Mouse (Mus musculus) hindbrain, embryonic 15.5 days (tissue): ENCODE results near the gene Slc17a7. TPM values are rescaled to one million over a fixed set of nuclear protein-coding genes. Genes with fewer than 3 reads are reported as not detected.

Experiments
- ATAC-seq: fragments of 200-750 bp; cut with Nextera tagmentation; 2 replicates; pipeline ENCODE4 v1.8.0; 2017; ENCODE audit warnings: low read depth, moderate number of reproducible peaks, moderate TSS enrichment; ENCODE audit not compliant: low FRiP score
- H3K27ac ChIP-seq: fragments of 300-500 bp; sonication (generic); replicated peaks from 2 replicates; pipeline ENCODE4 v1.5.1; 2015; ENCODE audit warnings: mild to moderate bottlenecking, inconsistent platforms
- H3K27me3 ChIP-seq: fragments of 300-500 bp; sonication (generic); 2 replicates; pipeline ENCODE4 v1.6.1; 2015; ENCODE audit warnings: control low read depth, inconsistent platforms
- H3K36me3 ChIP-seq: fragments of 300-500 bp; sonication (generic); 2 replicates; pipeline ENCODE4 v1.6.1; 2015; ENCODE audit warnings: control low read depth, inconsistent platforms
- H3K4me1 ChIP-seq: fragments of 300-500 bp; sonication (generic); replicated peaks from 2 replicates; pipeline ENCODE4 v1.6.1; 2015; ENCODE audit warnings: control low read depth, inconsistent platforms
- H3K4me2 ChIP-seq: fragments of 300-500 bp; sonication (generic); 2 replicates; pipeline ENCODE4 v1.6.1; 2015; ENCODE audit warnings: moderate library complexity, mild to moderate bottlenecking, inconsistent platforms
- H3K4me3 ChIP-seq: fragments of 300-500 bp; sonication (generic); 2 replicates; pipeline ENCODE4 v1.5.1; 2015; ENCODE audit warnings: mild to moderate bottlenecking, inconsistent platforms
- H3K9ac ChIP-seq: fragments of 300-500 bp; sonication (generic); 2 replicates; pipeline ENCODE4 v1.6.1; 2015; ENCODE audit warnings: inconsistent platforms
- H3K9me3 ChIP-seq: fragments of 300-500 bp; sonication (generic); 2 replicates; pipeline ENCODE4 v1.6.1; 2016; ENCODE audit warnings: control low read depth, inconsistent platforms
- WGBS: fragments of 180-500 bp; shearing (Covaris S2); methylation state at CpG from one replicate; pipeline ENCODE4 v1.1.7; 2015; 5-methylcytosine and 5-hydroxymethylcytosine counted together
- microRNA counts: library from miRNA; unstranded; fragments of <30 nt; microRNA quantifications from one replicate; lab custom pipeline; 2016
- microRNA-seq: library from miRNA; unstranded; fragments of <30 nt; microRNA quantifications from one replicate; pipeline ENCODE4, GENCODE M21; 2016
- polyA plus RNA-seq: library from polyadenylated mRNA; unstranded; fragments of >200 nt; fragmentation: Nextera tagmentation; extraction: Ambion mirVana; gene quantifications from 2 replicates; pipeline ENCODE4 v1.2.1, GENCODE M21; 2015

Slc17a7 gene
- polyA plus RNA-seq, 1 experiment from 2014 or later = 1.5 TPM

DNA sequence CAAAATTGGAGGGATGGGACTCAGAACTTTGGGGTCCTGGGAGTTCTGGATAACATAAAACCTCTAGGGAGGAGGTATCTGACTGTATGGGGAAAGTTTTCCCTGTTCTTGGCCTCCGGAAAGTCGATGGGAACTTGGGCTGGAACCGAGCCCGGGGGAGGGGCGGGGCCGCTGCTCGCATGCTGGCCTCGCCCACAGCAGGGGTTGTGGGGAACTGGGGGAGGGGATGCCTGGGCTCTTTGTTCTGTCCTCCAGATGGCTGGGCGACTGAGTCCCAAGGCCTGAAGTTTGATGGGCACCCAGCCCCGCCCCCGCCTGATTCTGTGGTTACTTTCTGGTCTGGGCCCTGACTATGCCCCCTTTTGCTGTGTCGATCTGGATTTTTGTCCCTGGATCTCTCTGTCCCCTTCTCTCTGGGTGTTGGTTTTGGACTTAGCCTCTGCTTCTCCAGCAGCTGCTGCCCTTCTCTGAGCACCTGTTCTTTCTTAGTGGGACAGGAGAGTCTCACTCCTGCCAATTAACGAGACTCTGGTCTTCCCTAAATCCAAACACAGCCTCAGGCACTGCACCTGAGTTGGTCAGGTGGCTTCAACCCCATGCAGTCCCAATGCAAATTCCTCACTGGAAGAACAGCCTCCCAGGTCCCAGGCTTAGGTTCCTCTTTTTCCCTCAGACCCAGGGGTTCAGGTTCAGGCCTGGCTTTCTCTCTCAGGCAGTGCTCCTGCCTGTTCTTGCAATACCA is 52.9 kb downstream of the Slc17a7 start:
- no peaks in the 10 kb centered on the region for H3K36me3 ChIP-seq
- 1% methylated on average over 13 of the region's 13 CpGs for WGBS
- peak overlapping the region; percentile 70 for H3K4me2 ChIP-seq
- H3K9ac ChIP-seq = peak overlapping the region; percentile 55
- peak; percentile 70 for ATAC-seq
- H3K4me1 ChIP-seq = peaks cover 26% of the 10 kb centered on the region
- H3K27ac ChIP-seq = peak overlapping the region; percentile 86
- peaks cover 3% of the 10 kb centered on the region; the same call in 1 of the 2 replicates for H3K27me3 ChIP-seq
- H3K9me3 ChIP-seq = no peaks in the 10 kb centered on the region
- peak overlapping the region; percentile 46 for H3K4me3 ChIP-seq

DNA sequence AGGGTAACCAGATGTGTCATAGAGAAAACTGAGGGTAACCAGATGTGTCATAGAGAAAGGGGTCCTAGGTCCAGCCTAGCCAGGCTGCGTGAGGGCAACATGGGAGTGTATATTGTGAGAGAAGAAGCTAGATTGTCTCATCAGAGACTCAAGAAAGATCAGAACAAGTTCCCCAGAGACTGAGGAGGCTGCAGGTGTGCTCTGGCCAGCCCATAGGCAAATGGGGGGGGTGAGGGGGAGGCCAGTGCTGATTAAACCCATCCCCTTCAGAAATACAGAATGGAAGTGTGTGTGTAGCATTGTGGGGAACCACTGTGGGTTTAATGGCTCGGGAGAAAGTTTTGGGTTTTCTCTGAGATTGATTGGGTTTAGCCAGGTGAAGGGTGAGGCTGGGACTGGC is 57.9 kb downstream of the Slc17a7 start:
- no peak for ATAC-seq
- no peaks in the 10 kb centered on the region for H3K9me3 ChIP-seq
- 96% methylated on average over 2 of the region's 2 CpGs for WGBS
- peaks cover 8% of the 10 kb centered on the region for H3K4me1 ChIP-seq
- no peak overlapping the region for H3K4me3 ChIP-seq
- H3K4me2 ChIP-seq = no peak overlapping the region
- H3K27me3 ChIP-seq = no peaks in the 10 kb centered on the region
- no peak overlapping the region for H3K27ac ChIP-seq
- H3K36me3 ChIP-seq = no peaks in the 10 kb centered on the region
- no peak overlapping the region for H3K9ac ChIP-seq

DNA sequence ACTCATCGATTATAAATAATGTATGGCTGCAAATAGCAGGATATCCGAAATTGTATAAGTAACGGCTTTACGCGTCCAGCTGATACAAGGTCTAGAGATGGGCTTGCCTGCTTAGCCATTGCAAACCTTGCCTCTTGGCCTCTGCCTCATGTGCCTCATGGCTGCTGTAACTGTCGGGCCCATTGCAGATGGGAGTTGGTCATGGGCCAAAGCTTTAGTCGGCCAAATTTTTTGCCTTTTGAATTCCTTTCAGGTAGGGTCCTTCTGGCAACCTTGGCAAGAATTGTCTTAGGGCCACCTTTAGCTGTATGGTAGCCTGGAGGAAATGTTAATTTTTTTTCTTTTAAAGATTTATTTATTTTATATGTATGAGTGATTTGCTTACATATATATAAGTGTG is 61.1 kb downstream of the Slc17a7 start:
- no peak for ATAC-seq
- Histone ChIP-seq H3K4me1 (no peaks in the 10 kb centered on the region), H3K9me3 (no peaks in the 10 kb centered on the region), H3K27me3 (no peaks in the 10 kb centered on the region), H3K4me3 (no peak overlapping the region), H3K36me3 (no peaks in the 10 kb centered on the region), H3K27ac (no peak overlapping the region), H3K4me2 (no peak overlapping the region), H3K9ac (no peak overlapping the region)
- WGBS = 90% methylated on average over 7 of the region's 7 CpGs

MicroRNA genes within 50 kb of the gene (microRNA counts, 519-probe panel; counts per million panel counts)
- microRNA mmu-miR-150 (lab: Ali Mortazavi, UCI) = 3,187 counts per million, percentile 63 among the panel's probes with 10 or more counts

Small RNA genes within 50 kb of the gene (microRNA-seq; reads per million reads assigned to microRNA genes)
- gene Mir150 = 76.5 reads per million, percentile 49 among the genes with 10 or more reads in this experiment
- 4.1 reads per million, percentile 16 among the genes with 10 or more reads in this experiment for gene Mir5121
- not detected for gene Mir7055

Other genes starting within 250 kb of the Slc17a7 start
- gene Ap2a1, start 234.5 kb upstream of the Slc17a7 start, polyA plus RNA-seq = 130 and 132 TPM in 2 replicates
- 0.10 and 0.14 TPM in 2 replicates for gene Tsks, start 220.7 kb upstream of the Slc17a7 start, polyA plus RNA-seq
- 56.1 and 58.1 TPM in 2 replicates for gene Cpt1c, start 189.1 kb upstream of the Slc17a7 start, polyA plus RNA-seq
- 584 and 590 TPM in 2 replicates for gene Prmt1, start 177.4 kb upstream of the Slc17a7 start, polyA plus RNA-seq
- gene Irf3, start 166.3 kb upstream of the Slc17a7 start, polyA plus RNA-seq = 57.4 and 58.1 TPM in 2 replicates
- gene Bcl2l12, start 165.2 kb upstream of the Slc17a7 start, polyA plus RNA-seq = 12.8 and 13.3 TPM in 2 replicates
- 49.8 and 56.5 TPM in 2 replicates for gene Scaf1, start 147.6 kb upstream of the Slc17a7 start, polyA plus RNA-seq
- gene Rras, start 146.0 kb upstream of the Slc17a7 start, polyA plus RNA-seq = 15.5 and 16.0 TPM in 2 replicates
- 14.6 and 15.3 TPM in 2 replicates for gene Prr12, start 111.1 kb upstream of the Slc17a7 start, polyA plus RNA-seq
- gene Nosip, start 101.5 kb upstream of the Slc17a7 start, polyA plus RNA-seq = 63.9 and 69.8 TPM in 2 replicates
- 13.6 and 16.3 TPM in 2 replicates for gene Prrg2, start 101.3 kb upstream of the Slc17a7 start, polyA plus RNA-seq
- 71.7 and 88.1 TPM in 2 replicates for gene Rcn3, start 71.7 kb upstream of the Slc17a7 start, polyA plus RNA-seq
- gene Fcgrt, start 60.1 kb upstream of the Slc17a7 start, polyA plus RNA-seq = 33.9 and 36.9 TPM in 2 replicates
- 762 and 841 TPM in 2 replicates for gene Rps11, start 39.5 kb upstream of the Slc17a7 start, polyA plus RNA-seq
- 624 and 661 TPM in 2 replicates for gene Rpl13a, start 35.2 kb upstream of the Slc17a7 start, polyA plus RNA-seq
- not detected in 2 replicates for gene Gm45713, start 27.7 kb upstream of the Slc17a7 start, polyA plus RNA-seq
- gene Flt3l, start 27.5 kb upstream of the Slc17a7 start, polyA plus RNA-seq = 2.0 and 2.7 TPM in 2 replicates
- gene Pih1d1, start 9.6 kb upstream of the Slc17a7 start, polyA plus RNA-seq = 92.4 and 98.8 TPM in 2 replicates
- gene Aldh16a1, start 9.4 kb upstream of the Slc17a7 start, polyA plus RNA-seq = 20.8 and 21.9 TPM in 2 replicates
- not detected in 2 replicates for gene Gfy, start 15.6 kb downstream of the Slc17a7 start, polyA plus RNA-seq
- 0.71 and 3.2 TPM in 2 replicates for gene Pth2, start 17.0 kb downstream of the Slc17a7 start, polyA plus RNA-seq
- gene Ccdc155, start 40.9 kb downstream of the Slc17a7 start, polyA plus RNA-seq = 0.57 and 0.77 TPM in 2 replicates
- gene Dkkl1, start 48.2 kb downstream of the Slc17a7 start, polyA plus RNA-seq = 10.8 and 11.9 TPM in 2 replicates
- gene Tead2, start 51.8 kb downstream of the Slc17a7 start, polyA plus RNA-seq = 54.2 and 69.9 TPM in 2 replicates
- gene Cd37, start 75.2 kb downstream of the Slc17a7 start, polyA plus RNA-seq = 1.4 and 1.7 TPM in 2 replicates
- 0.62 and 1.3 TPM in 2 replicates for gene Slc6a16, start 77.1 kb downstream of the Slc17a7 start, polyA plus RNA-seq
- 0.16 TPM in 1 of 2 replicates, not detected in the other for gene Slc6a21, start 113.6 kb downstream of the Slc17a7 start, polyA plus RNA-seq
- 11.3 TPM in 2 replicates for gene Trpm4, start 169.8 kb downstream of the Slc17a7 start, polyA plus RNA-seq
- gene Hrc, start 171.3 kb downstream of the Slc17a7 start, polyA plus RNA-seq = 0.65 and 0.68 TPM in 2 replicates
- 29.9 and 32.1 TPM in 2 replicates for gene Ppfia3, start 203.1 kb downstream of the Slc17a7 start, polyA plus RNA-seq
- 33.7 and 38.7 TPM in 2 replicates for gene Lin7b, start 206.6 kb downstream of the Slc17a7 start, polyA plus RNA-seq
- 179 and 183 TPM in 2 replicates for gene Snrnp70, start 231.8 kb downstream of the Slc17a7 start, polyA plus RNA-seq
- not detected in 2 replicates for gene Kcna7, start 241.7 kb downstream of the Slc17a7 start, polyA plus RNA-seq
- gene Ntf5, start 249.7 kb downstream of the Slc17a7 start, polyA plus RNA-seq = 0.17 TPM in 1 of 2 replicates, not detected in the other